Mouse (Mus musculus) kidney, postnatal 4 days (tissue): Measurements from ENCODE around the gene Cdc20b.

Source experiments
- DNase-seq, 2 experiments: peaks; one replicate each; pipeline ENCODE4 v3.0.0; 2021; ENCODE audit warnings: mixed read lengths in 2 of 2

Cdc20b gene

DNA sequence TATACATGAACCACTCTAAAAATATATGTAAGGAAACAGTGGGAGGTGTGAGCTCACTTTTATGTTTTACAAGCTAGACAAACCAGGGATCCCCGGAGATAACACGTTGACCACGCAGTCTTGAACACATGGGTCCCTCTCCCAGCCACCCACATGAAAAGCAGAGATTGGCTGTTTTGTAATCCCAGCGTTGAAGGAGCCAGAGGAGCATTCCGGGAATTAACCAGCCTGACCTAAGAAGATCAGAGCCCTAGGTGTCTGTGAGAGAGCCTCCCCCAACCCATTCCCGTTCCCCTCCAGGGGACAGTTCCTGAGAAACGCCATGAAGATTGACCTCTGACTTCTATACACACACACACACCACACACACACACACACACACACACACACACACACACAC, 3.6 kb upstream of the Cdc20b start:
- DNase-seq = no peak

- peak; percentile 43 to 58 for DNase-seq
Observed at GRCm38 (mm10) chr13:113031792-113032571, 2.9 kb upstream of the Cdc20b start.

- DNase-seq = no peak
Observed at GRCm38 (mm10) chr13:113032831-113033230, 2.1 kb upstream of the Cdc20b start.

- DNase-seq = no peak
Observed at GRCm38 (mm10) chr13:113034271-113034886, 532 bp upstream of the Cdc20b start.

DNA sequence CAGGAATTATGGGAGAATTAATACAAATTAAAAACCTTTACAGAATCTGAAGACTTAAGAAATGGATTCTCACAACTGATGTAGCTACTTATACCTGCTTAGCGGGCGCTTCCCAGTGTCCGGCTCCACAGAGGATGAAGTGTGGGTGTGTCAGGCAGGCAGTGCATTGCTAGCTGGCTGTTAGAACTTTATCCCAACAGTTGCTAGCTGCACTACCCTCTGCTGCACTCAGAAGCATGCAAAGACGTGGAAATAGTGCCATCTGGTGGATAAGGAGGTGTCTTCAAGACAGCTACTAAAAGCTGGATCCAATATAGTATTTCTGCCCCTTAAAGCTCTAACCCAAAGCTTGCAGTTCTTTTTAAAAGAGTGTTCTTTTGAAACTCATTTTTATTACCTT, 941 bp downstream of the Cdc20b start:
- peak; percentile 64 to 78 for DNase-seq

DNA sequence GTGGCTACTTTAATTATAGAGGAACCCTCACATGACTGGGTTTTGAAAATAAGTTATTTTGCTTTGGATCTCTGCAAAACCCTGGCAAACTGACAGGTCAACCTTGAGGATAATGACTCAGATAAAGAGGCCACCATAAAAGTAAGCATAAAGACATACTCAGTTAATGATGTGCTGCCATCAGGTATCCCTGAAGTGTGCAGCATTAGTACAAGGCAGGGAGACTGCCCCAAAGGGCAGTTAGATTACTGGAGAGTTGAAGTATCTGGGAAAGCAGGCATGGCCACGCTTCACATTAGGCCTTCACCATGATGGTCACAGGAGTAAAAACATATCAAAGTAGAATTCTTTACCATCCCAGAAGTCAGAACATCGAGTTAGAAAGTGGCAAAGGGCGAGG, 10.0 kb downstream of the Cdc20b start:
- no peak for DNase-seq

DNA sequence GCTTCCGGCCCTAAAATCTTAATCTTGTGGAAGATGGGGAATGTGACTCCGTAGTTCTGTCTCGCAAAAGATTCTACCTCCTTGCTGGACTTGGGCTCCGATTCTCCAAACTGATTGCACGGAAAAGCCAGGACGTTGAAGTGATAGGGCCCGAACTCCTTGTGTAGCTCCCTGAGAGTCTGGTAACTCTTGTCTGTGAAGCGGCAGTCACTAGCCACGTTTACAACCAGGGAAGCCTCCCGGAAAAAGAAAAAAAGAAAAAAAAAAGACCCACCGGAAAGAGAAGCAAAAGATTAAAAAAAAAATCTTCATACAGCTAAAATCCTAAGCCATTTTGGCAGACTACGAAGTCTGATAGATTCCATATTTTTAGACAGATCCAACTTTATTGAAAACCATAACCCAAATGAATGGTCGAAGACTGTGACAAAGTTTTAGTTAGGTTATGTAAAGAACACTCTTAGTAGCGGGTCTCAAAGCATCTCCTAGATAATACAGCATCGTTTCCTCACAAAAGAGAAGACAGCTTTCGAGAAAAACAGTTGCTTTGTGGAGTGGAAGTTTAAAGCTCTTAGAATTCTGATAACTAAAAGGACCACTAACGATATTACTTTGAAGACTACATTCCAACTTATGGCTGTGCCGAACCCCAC, 10.7 kb downstream of the Cdc20b start:
- DNase-seq = peak in 1 of 2 experiments; percentile 25

- peak; percentile 77 to 85 for DNase-seq
Observed at GRCm38 (mm10) chr13:113046211-113046883, 11.4 kb downstream of the Cdc20b start, which contains the start of gene Gpx8. Gpx8 (minus strand) TSS chr13:113046410.

GRCm38 (mm10) chr13:113047018-113047417, 12.1 kb downstream of the Cdc20b start:
- no peak for DNase-seq

- no peak for DNase-seq
Observed at GRCm38 (mm10) chr13:113047647-113048046, 12.7 kb downstream of the Cdc20b start.

- DNase-seq = no peak
Observed at GRCm38 (mm10) chr13:113054230-113054629, 19.3 kb downstream of the Cdc20b start.

- DNase-seq = peak; percentile 49
Observed at GRCm38 (mm10) chr13:113055826-113056225, 20.9 kb downstream of the Cdc20b start.

GRCm38 (mm10) chr13:113061746-113062145, 26.8 kb downstream of the Cdc20b start:
- no peak for DNase-seq

DNA sequence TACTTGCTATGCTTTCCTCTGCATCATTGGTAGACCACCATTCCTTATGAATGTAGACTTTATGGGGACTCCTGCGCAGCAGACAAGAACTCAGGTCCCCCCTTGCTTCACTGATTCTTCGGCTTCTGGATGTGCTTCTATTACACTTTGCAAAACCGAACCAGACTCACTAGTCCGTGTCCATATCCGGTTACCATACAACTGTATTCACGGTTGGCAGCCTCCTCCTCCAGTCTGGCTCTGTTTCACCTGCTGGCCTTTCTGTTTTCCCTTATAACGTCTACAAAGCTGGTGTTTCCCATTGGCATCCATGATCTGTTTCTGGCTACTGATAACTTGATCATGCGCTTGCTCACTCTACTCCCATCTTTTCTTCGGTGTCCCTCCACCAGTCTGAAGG, 29.6 kb downstream of the Cdc20b start:
- DNase-seq = no peak

DNA sequence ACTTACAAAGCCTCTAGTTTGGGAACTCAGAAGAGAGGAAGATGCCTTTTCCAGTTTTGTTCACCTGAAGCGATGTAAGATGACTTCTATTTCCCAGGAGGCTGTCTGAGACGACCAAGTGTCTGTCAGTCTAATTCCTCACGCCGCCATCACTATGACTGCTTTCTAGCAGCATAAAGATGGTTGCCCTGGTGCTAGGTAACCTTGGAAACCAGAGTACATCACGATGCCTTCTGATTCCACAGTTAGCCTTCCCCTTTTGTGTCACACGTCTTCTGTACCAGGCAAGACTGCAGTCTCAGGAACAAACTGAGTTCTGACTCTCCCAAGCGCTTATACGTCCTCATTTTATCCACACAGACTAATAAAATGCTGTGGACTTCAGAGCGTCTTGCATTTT, 44.1 kb downstream of the Cdc20b start:
- no peak for DNase-seq

GRCm38 (mm10) chr13:113082101-113082500, 47.2 kb downstream of the Cdc20b start:
- no peak for DNase-seq

DNA sequence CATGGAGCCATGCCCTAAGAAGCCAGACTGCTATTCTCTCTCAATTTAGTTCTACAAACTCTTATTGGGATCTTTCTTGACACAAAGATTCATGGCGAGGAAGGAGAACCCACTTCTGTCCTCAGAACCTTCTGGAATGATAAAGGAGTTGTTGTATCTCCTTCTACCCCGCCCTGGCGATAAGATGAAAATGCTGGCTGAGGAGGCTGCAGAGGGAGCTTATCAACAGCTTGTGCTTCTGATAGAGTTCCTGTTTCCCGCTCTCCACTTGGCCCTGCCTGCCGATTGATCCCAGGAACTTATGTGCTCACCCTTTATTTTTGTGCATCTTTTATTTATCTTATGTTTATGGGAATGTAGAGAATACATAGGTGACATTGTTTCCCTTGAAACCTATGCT, 49.8 kb downstream of the Cdc20b start:
- DNase-seq = no peak

DNA sequence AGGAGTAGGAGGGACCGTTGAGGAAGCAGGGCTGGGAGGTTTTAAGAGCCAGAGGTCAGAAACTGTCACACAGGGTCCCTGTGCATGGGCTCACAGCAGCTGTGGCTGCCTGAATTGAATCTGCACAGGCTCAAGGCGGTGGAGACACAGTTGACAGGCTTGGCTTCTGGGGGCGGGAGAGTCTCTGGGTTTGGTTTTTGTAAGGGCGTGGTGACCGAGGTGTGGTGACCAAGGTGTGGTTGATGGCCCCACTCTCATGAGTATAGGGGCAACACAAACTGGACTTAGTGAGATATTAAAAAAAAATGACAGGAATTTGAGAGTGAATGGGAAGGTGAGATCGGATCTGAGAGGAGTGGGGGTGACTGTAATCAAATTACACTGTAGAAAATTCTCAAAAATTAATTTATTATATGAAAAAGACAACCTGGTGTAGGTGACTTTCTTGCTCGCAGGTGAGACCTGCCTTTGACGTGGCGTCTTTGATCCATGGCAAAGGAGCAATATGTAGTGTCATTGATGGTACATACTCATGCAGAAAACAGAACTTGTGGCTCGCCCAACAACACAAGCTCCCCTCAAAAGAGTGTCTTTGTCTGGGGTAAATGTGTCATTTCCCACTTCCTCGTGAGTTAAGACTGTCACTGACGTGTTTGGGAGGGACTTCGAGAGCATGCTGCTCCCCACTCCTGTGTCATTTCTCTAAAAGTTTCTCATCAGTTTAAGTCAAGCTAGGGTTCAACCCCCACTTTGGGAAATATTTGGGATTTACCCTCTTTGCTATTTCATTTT, 52.5 kb downstream of the Cdc20b start:
- no peak for DNase-seq

DNA sequence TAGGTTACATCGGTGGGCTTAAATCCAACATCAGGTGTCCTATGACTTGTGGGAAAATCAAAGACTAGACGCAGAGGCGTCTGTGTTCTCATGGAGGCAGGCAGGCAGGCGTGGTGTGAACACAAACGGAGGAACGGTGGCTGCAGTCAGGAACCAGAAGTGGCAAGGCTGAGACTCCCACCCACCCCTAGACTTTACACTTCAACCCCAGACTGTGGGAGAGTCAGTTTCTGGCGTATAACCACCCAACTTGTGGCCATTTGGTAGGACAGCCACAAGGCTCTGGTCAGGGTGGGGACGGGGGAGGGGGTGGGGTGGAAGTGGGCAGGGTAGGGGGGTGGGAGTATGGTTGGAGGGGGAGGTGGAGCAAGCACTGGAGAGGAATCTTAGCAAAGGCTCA, 55.6 kb downstream of the Cdc20b start:
- no peak for DNase-seq

DNA sequence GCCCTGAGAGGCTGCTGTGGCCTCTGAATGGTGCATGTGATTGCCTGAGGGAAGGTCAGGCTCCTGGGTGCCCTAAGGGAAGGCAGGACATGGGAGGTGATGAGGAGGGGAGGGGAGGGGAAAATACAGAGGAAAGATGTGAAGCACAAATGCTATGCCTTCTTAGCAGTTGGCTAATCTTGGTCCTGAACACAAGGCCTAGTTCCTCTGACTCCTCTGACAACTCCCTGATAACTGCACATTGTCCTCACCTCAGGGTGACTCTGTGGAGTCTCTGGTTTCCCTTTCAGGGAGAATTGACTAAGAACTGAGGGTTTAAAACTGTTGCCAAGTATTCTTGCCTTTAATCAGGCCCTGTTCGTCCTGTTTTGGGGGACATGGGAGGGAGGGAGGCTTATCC, 59.7 kb downstream of the Cdc20b start:
- DNase-seq = no peak

GRCm38 (mm10) chr13:113097011-113097410, 62.1 kb downstream of the Cdc20b start:
- no peak for DNase-seq

DNA sequence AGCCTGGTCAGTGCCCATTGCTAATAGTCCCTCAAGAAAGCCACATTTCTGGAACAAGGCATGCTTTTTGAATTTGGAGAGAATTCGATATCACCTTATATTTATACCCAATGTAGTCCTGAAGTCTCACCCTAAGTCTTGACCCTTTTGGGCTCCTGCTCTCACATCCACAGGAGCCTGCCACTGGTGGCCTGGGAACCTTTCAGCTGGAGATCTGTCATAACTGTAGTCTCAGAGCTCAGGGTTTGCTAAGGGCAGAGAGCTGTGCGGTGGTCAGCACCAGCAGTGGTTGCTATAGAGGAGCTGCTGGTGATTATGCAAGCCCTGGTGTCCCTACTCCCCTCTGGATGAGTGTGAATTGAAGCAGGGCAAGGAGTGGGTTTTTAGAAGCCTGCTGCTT, 63.5 kb downstream of the Cdc20b start:
- DNase-seq = no peak

GRCm38 (mm10) chr13:113100879-113101278, 66.0 kb downstream of the Cdc20b start, which contains the start of gene Gzma:
Gzma (minus strand) TSS chr13:113100981.
- DNase-seq = no peak
